Mouse (Mus musculus): ENCODE measurements around the gene Nell1.

DNA sequence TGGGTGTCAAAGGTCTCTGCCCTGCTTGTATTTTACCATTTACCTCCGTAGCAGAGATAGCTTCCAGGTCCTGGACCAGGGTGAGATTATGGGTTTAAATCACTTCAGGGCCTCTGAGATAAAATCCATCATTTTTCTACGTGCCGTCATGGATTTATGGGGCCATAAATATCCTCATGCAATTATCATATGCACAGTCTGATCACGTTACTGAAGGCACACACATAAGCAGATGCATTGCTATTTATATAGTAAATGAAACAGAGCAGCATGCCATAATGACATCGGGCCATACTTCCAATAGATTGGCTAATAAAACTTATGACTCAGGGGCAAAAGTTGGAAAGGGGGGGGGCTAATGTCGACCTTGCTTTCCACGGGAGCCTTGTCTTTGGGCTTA, 19.8 kb upstream of the Nell1 start:
- TF ChIP-seq CTCF (IDR thresholded peaks at IDR 0.05; ENCODE audit: borderline replicate concordance, insufficient read depth, low read length) (no peak), POLR2A (IDR thresholded peaks at IDR 0.05; ENCODE audit: low read depth, low read length) (no peak)
